Mouse (Mus musculus) mouse trophoblast stem cell (cell line): ENCODE data around the gene Adarb1.

Source experiments
- in situ Hi-C, 2 experiments: fragments of 300-500 bp; cut with MseI, MboI; formaldehyde crosslinking; loops; 2 replicates in 1 of 2; 3 replicates in 1 of 2; pipeline ENCODE4 v1.15.1; 2025

Gene Adarb1

GRCm38 (mm10) chr10:77272980-77273730, 144.9 kb downstream of the Adarb1 start:
- in situ Hi-C loops, result no loop called here

DNA sequence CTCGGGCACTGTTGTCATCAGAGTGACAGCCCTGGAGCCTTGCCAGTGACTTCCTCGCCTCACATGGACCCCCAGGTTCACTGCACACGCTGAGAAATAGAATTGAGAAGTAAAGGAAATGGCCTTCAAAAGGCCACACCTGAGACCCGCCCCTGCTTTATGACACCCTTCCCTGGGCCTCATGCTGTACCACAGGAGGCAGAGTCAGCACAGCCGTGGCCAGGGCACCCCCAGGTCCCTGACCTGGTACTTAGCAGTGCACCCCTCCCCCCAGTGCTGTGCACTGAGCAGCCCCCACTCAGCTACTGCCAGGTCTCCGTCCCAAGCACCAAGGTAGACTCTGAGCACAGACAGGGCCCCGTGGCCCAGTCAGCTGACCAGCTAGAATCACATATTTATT, 148.9 kb downstream of the Adarb1 start:
- in situ Hi-C loops, result no loop called here

GRCm38 (mm10) chr10:77267027-77267426, 151.0 kb downstream of the Adarb1 start:
- in situ Hi-C loops, result no loop called here

DNA sequence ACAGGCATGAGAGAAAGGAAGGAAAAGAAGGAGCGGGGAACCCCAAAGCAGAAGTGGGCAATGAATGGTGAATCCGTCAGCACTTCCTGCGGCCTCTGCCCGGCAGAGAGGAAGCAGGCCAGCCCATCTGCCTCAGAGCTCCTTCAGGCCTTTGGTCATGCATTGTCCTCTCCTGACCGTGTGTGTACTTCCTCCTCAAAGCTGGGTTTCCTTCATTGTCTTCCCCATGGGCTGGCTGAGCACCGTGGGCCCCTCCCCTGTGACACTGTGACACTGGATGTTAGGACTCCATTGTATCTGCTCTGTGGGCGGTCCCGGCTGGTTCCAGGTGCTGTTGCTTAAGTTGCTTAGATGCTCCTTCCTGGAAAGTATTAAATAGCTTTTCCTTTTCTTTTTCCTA, 151.8 kb downstream of the Adarb1 start:
- in situ Hi-C loops, result no loop called here

DNA sequence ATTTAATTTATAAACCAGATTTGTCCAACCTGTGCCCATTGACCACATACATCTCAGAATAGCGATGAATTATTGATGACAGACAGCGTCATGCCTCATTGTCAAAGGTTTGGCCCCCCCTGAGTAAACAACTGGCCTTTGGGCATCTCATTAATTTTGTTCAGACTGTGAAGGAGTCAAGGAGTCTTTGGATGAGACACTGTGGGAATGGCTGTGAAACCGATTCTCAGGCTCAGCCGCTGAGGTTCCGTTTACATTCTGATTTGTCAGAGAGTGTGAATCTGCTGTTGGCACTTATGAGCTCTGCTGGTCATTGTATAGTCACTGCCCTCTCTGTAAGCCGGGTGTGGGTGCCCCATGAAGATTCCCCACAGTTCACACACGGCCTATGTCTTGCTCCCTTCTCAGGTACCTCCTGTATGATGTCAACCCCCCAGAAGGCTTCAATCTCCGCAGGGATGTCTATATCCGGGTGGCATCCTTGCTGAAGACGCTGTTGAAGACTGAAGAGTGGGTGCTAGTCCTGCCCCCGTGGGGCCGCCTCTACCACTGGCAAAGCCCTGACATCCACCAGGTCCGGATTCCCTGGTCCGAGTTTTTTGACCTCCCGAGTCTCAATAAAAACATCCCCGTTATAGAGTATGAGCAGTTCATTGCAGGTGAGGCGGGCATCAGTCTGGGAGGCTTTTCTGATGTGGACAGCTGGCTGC, 157.7 kb downstream of the Adarb1 start:
- in situ Hi-C loops, result no loop called here

- in situ Hi-C loops, result no loop called here
These were observed 159.1 kb downstream of the Adarb1 start, which contains the start of gene Pofut2 for GRCm38 (mm10) chr10:77258704-77259621. Pofut2 (plus strand) TSS chr10:77259218.

DNA sequence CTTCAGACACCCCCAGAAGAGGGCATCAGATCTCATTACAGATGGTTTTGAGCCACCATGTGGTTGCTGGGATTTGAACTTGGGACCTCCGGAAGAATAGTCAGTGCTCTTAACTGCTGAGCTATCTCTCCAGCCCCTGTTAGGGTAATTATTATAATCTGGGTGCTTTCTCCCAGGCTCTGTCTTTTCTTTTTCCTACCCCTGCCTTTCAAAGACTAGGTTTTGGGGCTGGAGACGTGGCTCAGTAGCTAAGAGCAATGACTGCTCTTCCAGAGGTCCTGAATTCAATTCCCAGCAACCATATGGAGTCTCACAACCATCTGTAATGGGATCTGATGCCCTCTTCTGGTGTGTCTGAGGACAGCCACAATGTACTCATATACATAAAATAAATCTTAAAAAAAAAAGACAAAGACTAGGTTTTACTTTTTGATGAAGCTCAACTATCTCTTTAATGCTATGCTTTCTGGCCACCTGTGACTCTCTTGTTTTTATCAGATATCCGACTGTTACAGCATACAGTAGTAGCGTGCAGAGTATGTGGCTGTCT, 160.0 kb downstream of the Adarb1 start:
- in situ Hi-C loops, result no loop called here

DNA sequence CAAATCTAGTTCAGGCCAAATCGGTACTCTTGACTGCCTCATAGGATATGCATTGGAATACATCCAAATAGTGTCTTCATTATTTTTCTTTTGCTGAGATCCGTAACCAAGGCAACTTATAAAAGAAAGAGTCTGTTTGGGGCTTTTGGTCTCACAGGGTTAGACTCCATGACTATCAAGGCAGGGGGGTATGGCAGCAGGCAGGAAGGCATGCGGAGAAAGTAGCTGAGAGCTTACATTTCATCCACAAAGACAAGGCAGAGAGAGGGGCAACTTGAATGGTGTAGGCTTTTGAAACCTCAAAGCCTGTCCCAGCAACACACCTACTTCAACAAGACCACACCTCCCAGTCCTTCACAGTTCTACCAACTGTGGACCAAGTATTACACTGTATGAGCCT, 162.4 kb downstream of the Adarb1 start:
- in situ Hi-C loops, result no loop called here

GRCm38 (mm10) chr10:77255231-77255630, 162.8 kb downstream of the Adarb1 start:
- in situ Hi-C loops, result no loop called here

GRCm38 (mm10) chr10:77252790-77253189, 165.3 kb downstream of the Adarb1 start:
- in situ Hi-C loops, result loop anchor here (5.0 kb wide), 2 partner anchors 120 to 125 kb away; no protein-coding TSS in a partner anchor

GRCm38 (mm10) chr10:77251784-77252539, 166.1 kb downstream of the Adarb1 start:
- in situ Hi-C loops, result loop anchor here (5.0 kb wide), 2 partner anchors 120 to 125 kb away; no protein-coding TSS in a partner anchor

GRCm38 (mm10) chr10:77251223-77251783, 166.8 kb downstream of the Adarb1 start:
- in situ Hi-C loops, result loop anchor here (5.0 kb wide), 2 partner anchors 119 to 124 kb away; no protein-coding TSS in a partner anchor

- in situ Hi-C loops, result no loop called here
These were observed 170.4 kb downstream of the Adarb1 start for GRCm38 (mm10) chr10:77247707-77248106.

GRCm38 (mm10) chr10:77247048-77247447, 171.0 kb downstream of the Adarb1 start:
- in situ Hi-C loops, result no loop called here

- in situ Hi-C loops, result no loop called here
These were observed 173.3 kb downstream of the Adarb1 start for GRCm38 (mm10) chr10:77244777-77245176.

- in situ Hi-C loops, result no loop called here
These were observed 174.4 kb downstream of the Adarb1 start for GRCm38 (mm10) chr10:77243572-77244161.

GRCm38 (mm10) chr10:77242871-77243270, 175.2 kb downstream of the Adarb1 start:
- in situ Hi-C loops, result no loop called here

- in situ Hi-C loops, result no loop called here
These were observed 175.7 kb downstream of the Adarb1 start for GRCm38 (mm10) chr10:77242396-77242795.

GRCm38 (mm10) chr10:77240764-77241163, 177.3 kb downstream of the Adarb1 start:
- in situ Hi-C loops, result no loop called here
